Mouse (Mus musculus) neural tube, embryonic 15.5 days (tissue): ENCODE measurements around the gene Sdk1. TPM values are rescaled to one million over a fixed set of nuclear protein-coding genes. Genes with fewer than 3 reads are reported as not detected.

Source experiments
- ATAC-seq: fragments of 200-750 bp; cut with Nextera tagmentation; 2 replicates; pipeline ENCODE4 v1.8.0; 2017; ENCODE audit warnings: mild to moderate bottlenecking, moderate TSS enrichment, moderate library complexity; ENCODE audit not compliant: low FRiP score
- H3K27ac ChIP-seq: fragments of 300-500 bp; sonication (generic); replicated peaks from 2 replicates; pipeline ENCODE4 v1.5.1; 2015; ENCODE audit warnings: mild to moderate bottlenecking, inconsistent platforms
- H3K27me3 ChIP-seq: fragments of 300-500 bp; sonication (generic); replicated peaks from 2 replicates; pipeline ENCODE4 v1.6.1; 2015; ENCODE audit warnings: inconsistent platforms
- H3K36me3 ChIP-seq: fragments of 300-500 bp; sonication (generic); 2 replicates; pipeline ENCODE4 v1.6.1; 2015; ENCODE audit warnings: inconsistent platforms
- H3K4me1 ChIP-seq: fragments of 300-500 bp; sonication (generic); 2 replicates; pipeline ENCODE4 v1.6.1; 2015; ENCODE audit warnings: inconsistent platforms
- H3K4me2 ChIP-seq: fragments of 300-500 bp; sonication (generic); 2 replicates; pipeline ENCODE4 v1.6.1; 2015; ENCODE audit warnings: inconsistent platforms, mild to moderate bottlenecking, moderate library complexity
- H3K4me3 ChIP-seq: fragments of 300-500 bp; sonication (generic); replicated peaks from 2 replicates; pipeline ENCODE4 v1.5.1; 2015; ENCODE audit warnings: mild to moderate bottlenecking, inconsistent platforms
- H3K9ac ChIP-seq: fragments of 300-500 bp; sonication (generic); replicated peaks from 2 replicates; pipeline ENCODE4 v1.6.1; 2015; ENCODE audit warnings: mild to moderate bottlenecking, inconsistent platforms
- H3K9me3 ChIP-seq: fragments of 300-500 bp; sonication (generic); replicated peaks from 2 replicates; pipeline ENCODE4 v1.6.1; 2016; ENCODE audit warnings: inconsistent platforms
- WGBS: fragments of 180-500 bp; shearing (Covaris S2); methylation state at CpG from one replicate; pipeline ENCODE4 v1.1.7; 2015; ENCODE audit warnings: mixed read lengths; 5-methylcytosine and 5-hydroxymethylcytosine counted together
- polyA plus RNA-seq: library from polyadenylated mRNA; unstranded; fragments of >200 nt; fragmentation: Nextera tagmentation; extraction: Ambion mirVana; gene quantifications from 2 replicates; pipeline ENCODE4 v1.2.1, GENCODE M21; 2015

Gene Sdk1
- polyA plus RNA-seq, 1 experiment from 2014 or later = 2.7 TPM

GRCm38 (mm10) chr5:141720751-141721150 is 479.5 kb downstream of the Sdk1 start:
- no peak overlapping the region for H3K27ac ChIP-seq
- no peak for ATAC-seq

DNA sequence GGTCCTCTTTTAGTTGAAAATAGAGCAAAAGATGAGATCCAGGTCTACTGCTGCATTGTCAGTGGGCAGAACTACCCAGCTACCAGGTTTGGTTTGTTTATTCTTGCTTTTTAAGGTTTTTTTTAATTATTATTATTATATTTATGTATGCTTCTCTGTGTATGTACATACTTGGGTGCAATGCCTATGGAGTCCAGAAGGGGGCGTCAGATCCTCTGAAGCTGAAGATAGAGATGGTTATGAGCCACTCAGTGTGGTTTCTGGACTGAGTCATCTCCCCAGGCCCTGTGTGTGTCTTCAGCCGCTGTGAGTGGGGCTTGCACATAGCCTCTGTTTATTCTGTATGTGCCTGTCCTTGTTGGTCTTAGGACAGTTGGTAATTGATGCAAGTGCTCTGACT is 486.7 kb downstream of the Sdk1 start:
- ATAC-seq = no peak
- Histone ChIP-seq H3K9me3 (no peaks in the 10 kb centered on the region), H3K4me2 (no peak overlapping the region), H3K36me3 (no peaks in the 10 kb centered on the region), H3K27ac (no peak overlapping the region), H3K9ac (no peak overlapping the region), H3K27me3 (no peaks in the 10 kb centered on the region), H3K4me1 (no peaks in the 10 kb centered on the region), H3K4me3 (no peak overlapping the region)
- 64% methylated on average over 2 of the region's 2 CpGs for WGBS

More at GRCm38 (mm10) chr5:141720751-141721150, 479.5 kb downstream of the Sdk1 start:
- WGBS = 42% methylated on average over 3 of the region's 3 CpGs
- H3K4me3 ChIP-seq = no peak overlapping the region
- no peaks in the 10 kb centered on the region for H3K36me3 ChIP-seq
- no peaks in the 10 kb centered on the region for H3K9me3 ChIP-seq
- H3K27me3 ChIP-seq = no peaks in the 10 kb centered on the region
- H3K4me2 ChIP-seq = no peak overlapping the region
- no peak overlapping the region for H3K9ac ChIP-seq
- no peaks in the 10 kb centered on the region for H3K4me1 ChIP-seq

- no peaks in the 10 kb centered on the region for H3K9me3 ChIP-seq
- H3K36me3 ChIP-seq = no peaks in the 10 kb centered on the region
- H3K4me1 ChIP-seq = no peaks in the 10 kb centered on the region
- H3K27ac ChIP-seq = no peak overlapping the region
- ATAC-seq = no peak
- WGBS = 48% methylated on average over 4 of the region's 4 CpGs
- H3K4me3 ChIP-seq = no peak overlapping the region
- H3K27me3 ChIP-seq = no peaks in the 10 kb centered on the region
- H3K4me2 ChIP-seq = no peak overlapping the region
- no peak overlapping the region for H3K9ac ChIP-seq
Measured at GRCm38 (mm10) chr5:141730006-141730405, 488.7 kb downstream of the Sdk1 start.

DNA sequence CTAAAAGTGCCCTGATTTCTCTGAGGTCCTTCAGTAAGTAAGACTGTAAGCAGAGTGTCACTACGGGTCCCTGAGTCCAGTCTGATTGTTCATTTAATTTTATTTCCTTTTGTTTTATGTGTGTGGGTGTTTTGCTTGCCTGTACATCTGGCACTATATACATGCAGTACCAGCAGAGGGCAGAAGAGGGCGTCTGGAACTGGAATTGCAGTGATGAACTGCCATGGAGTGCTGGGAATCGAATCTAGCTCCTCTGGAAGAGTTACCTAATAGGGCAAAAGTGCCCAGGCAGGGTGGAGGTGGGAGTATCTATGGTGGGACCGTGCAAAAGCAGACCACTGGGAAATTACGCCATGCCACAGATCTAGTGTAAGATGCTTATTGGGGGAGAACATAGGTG is 497.4 kb downstream of the Sdk1 start:
- 77% methylated on average over 5 of the region's 5 CpGs for WGBS
- no peak overlapping the region for H3K9ac ChIP-seq
- no peak overlapping the region for H3K27ac ChIP-seq
- H3K4me3 ChIP-seq = no peak overlapping the region
- H3K36me3 ChIP-seq = no peaks in the 10 kb centered on the region
- no peak for ATAC-seq
- H3K4me2 ChIP-seq = no peak overlapping the region
- no peaks in the 10 kb centered on the region for H3K9me3 ChIP-seq
- H3K4me1 ChIP-seq = no peaks in the 10 kb centered on the region
- H3K27me3 ChIP-seq = no peaks in the 10 kb centered on the region; the same call in 1 of the 2 replicates

DNA sequence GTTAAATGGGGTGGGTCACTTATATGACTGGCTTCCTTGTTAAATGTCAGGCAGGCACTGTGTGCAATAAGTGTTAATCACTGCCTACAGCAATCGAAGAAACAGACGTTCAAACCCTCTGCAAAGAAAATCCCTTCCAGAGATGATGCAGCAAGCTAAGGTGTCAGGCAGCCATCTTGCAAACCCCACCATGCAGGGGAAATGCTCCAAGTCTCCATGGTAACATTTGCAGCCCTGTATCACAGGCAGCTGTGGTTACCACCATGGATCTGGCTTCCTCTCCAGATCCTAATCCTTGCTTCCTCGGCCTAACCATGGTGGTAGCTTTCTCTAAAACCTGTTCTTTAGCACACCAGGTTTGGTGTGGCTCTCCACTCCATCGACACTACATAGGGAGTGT is 507.5 kb downstream of the Sdk1 start:
- H3K4me1 ChIP-seq = no peaks in the 10 kb centered on the region
- H3K4me3 ChIP-seq = no peak overlapping the region
- H3K36me3 ChIP-seq = no peaks in the 10 kb centered on the region
- WGBS = 83% methylated on average over 4 of the region's 4 CpGs
- H3K4me2 ChIP-seq = no peak overlapping the region
- no peak overlapping the region for H3K27ac ChIP-seq
- no peaks in the 10 kb centered on the region for H3K9me3 ChIP-seq
- H3K27me3 ChIP-seq = no peaks in the 10 kb centered on the region
- H3K9ac ChIP-seq = no peak overlapping the region
- no peak for ATAC-seq

GRCm38 (mm10) chr5:141754278-141754677 is 513.0 kb downstream of the Sdk1 start:
- ATAC-seq = no peak
- Histone ChIP-seq H3K4me3 (no peak overlapping the region), H3K27me3 (0 out of 2 replicates have a peak, but pooled peaks cover 2% of the 10 kb centered on the region), H3K4me1 (peaks cover 13% of the 10 kb centered on the region; the same call in 1 of the 2 replicates), H3K9me3 (no peaks in the 10 kb centered on the region), H3K36me3 (no peaks in the 10 kb centered on the region), H3K27ac (no peak overlapping the region), H3K9ac (no peak overlapping the region), H3K4me2 (no peak overlapping the region)
- WGBS = 30% methylated on average over 7 of the region's 7 CpGs

- ATAC-seq = no peak
- Histone ChIP-seq H3K4me3 (no peak overlapping the region), H3K9me3 (no peaks in the 10 kb centered on the region), H3K4me2 (no peak overlapping the region), H3K27me3 (0 out of 2 replicates have a peak, but pooled peaks cover 2% of the 10 kb centered on the region), H3K4me1 (peaks cover 13% of the 10 kb centered on the region; the same call in 1 of the 2 replicates), H3K27ac (no peak overlapping the region), H3K9ac (no peak overlapping the region), H3K36me3 (no peaks in the 10 kb centered on the region)
- 65% methylated on average over 8 of the region's 8 CpGs for whole genome bisulfite sequencing
Measured at GRCm38 (mm10) chr5:141758885-141759284, 517.6 kb downstream of the Sdk1 start.

GRCm38 (mm10) chr5:141764111-141764510 is 522.8 kb downstream of the Sdk1 start:
- WGBS = 88% methylated on average over 6 of the region's 6 CpGs
- no peaks in the 10 kb centered on the region for H3K9me3 ChIP-seq
- no peaks in the 10 kb centered on the region for H3K36me3 ChIP-seq
- H3K27me3 ChIP-seq = no peaks in the 10 kb centered on the region
- no peak overlapping the region for H3K9ac ChIP-seq
- no peak for ATAC-seq
- no peak overlapping the region for H3K4me3 ChIP-seq
- H3K4me1 ChIP-seq = no peaks in the 10 kb centered on the region
- H3K27ac ChIP-seq = no peak overlapping the region
- H3K4me2 ChIP-seq = no peak overlapping the region

DNA sequence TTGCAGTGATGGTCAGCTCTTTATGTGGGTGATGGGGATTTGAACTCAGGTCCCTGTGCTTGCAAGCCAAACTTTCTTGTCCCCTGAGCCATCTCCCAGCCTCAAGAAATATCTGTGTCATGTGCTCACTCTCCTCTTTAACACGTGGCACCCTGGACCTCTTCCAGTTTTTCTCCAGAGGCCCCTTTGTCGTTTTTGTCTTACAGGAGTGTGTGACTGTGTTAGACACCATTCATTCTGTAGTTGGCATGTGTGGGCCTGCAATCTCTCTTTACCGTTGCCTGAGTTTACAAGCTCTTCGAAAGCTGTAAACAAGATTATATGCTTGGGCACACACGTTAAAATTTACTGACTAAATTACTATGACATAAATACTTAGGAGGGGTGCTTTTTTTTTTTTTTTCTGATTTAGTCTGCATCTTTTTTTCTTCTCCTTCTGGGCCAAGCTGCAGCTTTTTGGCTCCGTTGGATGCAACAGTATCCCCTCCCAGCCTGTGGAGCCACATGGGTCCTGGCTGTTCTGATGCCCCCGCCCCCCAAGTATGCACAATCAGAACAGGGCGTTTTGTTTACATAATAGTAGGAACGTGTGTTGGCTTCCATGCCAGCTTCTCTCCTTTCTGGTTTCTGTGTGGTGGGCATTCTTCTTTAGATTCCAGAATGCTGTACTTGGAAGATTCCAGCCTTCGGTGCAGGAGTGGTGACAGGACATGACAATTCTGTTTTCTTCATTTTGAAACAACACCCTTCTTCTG is 527.6 kb downstream of the Sdk1 start:
- H3K4me3 ChIP-seq = no peak overlapping the region
- H3K4me1 ChIP-seq = no peaks in the 10 kb centered on the region
- no peak overlapping the region for H3K4me2 ChIP-seq
- H3K9ac ChIP-seq = no peak overlapping the region
- H3K9me3 ChIP-seq = no peaks in the 10 kb centered on the region
- H3K27ac ChIP-seq = no peak overlapping the region
- H3K36me3 ChIP-seq = no peaks in the 10 kb centered on the region
- ATAC-seq = no peak
- no peaks in the 10 kb centered on the region for H3K27me3 ChIP-seq
- 44% methylated on average over 10 of the region's 10 CpGs for WGBS

GRCm38 (mm10) chr5:141771516-141771915 is 530.2 kb downstream of the Sdk1 start:
- no peak overlapping the region for H3K4me3 ChIP-seq
- H3K27ac ChIP-seq = no peak overlapping the region
- ATAC-seq = no peak
- no peaks in the 10 kb centered on the region for H3K9me3 ChIP-seq
- no peak overlapping the region for H3K4me2 ChIP-seq
- no peaks in the 10 kb centered on the region for H3K36me3 ChIP-seq
- WGBS = 97% methylated on average over 3 of the region's 3 CpGs
- no peaks in the 10 kb centered on the region for H3K4me1 ChIP-seq
- no peaks in the 10 kb centered on the region for H3K27me3 ChIP-seq
- no peak overlapping the region for H3K9ac ChIP-seq

GRCm38 (mm10) chr5:141778231-141778630 is 536.9 kb downstream of the Sdk1 start:
- no peak overlapping the region for H3K9ac ChIP-seq
- 71% methylated on average over 4 of the region's 4 CpGs for WGBS
- no peak overlapping the region for H3K4me2 ChIP-seq
- H3K9me3 ChIP-seq = no peaks in the 10 kb centered on the region
- H3K27me3 ChIP-seq = no peaks in the 10 kb centered on the region
- ATAC-seq = no peak
- H3K36me3 ChIP-seq = no peaks in the 10 kb centered on the region
- H3K4me3 ChIP-seq = no peak overlapping the region
- no peak overlapping the region for H3K27ac ChIP-seq
- H3K4me1 ChIP-seq = 0 out of 2 replicates have a peak, but pooled peaks cover 4% of the 10 kb centered on the region

- H3K36me3 ChIP-seq = no peaks in the 10 kb centered on the region
- H3K27ac ChIP-seq = no peak overlapping the region
- no peak overlapping the region for H3K9ac ChIP-seq
- H3K27me3 ChIP-seq = no peaks in the 10 kb centered on the region
- H3K4me2 ChIP-seq = no peak overlapping the region
- H3K4me1 ChIP-seq = 0 out of 2 replicates have a peak, but pooled peaks cover 4% of the 10 kb centered on the region
- ATAC-seq = no peak
- WGBS = 89% methylated on average over 2 of the region's 2 CpGs
- no peak overlapping the region for H3K4me3 ChIP-seq
- H3K9me3 ChIP-seq = no peaks in the 10 kb centered on the region
Measured at GRCm38 (mm10) chr5:141781142-141781541, 539.9 kb downstream of the Sdk1 start.
